Mouse (Mus musculus): Measurements from ENCODE around the gene Rapgef3.

DNA sequence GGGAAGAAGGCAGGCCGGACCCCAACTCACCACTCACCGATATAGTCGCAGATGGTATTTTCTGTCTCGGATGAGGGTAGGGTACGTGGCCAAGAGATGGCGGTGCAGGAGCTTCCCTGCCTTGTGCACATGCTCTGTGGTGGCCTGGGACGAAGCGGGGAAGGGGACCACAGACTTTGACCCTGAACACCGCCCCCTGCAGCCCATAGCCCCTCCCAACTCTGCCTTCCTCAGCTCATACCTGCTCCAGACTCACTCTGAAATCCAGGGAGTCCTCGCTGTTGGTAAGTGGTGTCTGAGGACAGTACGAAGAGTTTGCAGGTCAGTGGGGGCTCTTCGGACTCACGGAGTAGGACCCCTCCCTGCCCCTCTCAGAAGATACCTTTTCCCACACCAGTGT lies 6.3 kb downstream of the Rapgef3 start:
- TF ChIP-seq EP300 (IDR thresholded peaks at IDR 0.05; ENCODE audit: insufficient read depth, low read depth, low read length), result no peak
- peak; percentile 40 for TF ChIP-seq CTCF (IDR thresholded peaks at IDR 0.05; ENCODE audit: low read depth, low read length)
